Mouse (Mus musculus): ENCODE data around the gene Hoxd11. TPM values are rescaled to one million over a fixed set of nuclear protein-coding genes. Genes with fewer than 3 reads are reported as not detected.
A peak's percentile ranks its signal among the peaks of the same experiment; 100 is the strongest.

Gene Hoxd11
- polyA plus RNA-seq, 1 experiment from 2014 or later = 10.3 TPM

- no peaks in the 10 kb centered on the region for H3K36me3 ChIP-seq
- H3K4me1 ChIP-seq = peaks cover 4% of the 10 kb centered on the region; the same call in 1 of the 2 replicates
- H3K27ac ChIP-seq = no peak overlapping the region
- H3K9me3 ChIP-seq = no peaks in the 10 kb centered on the region
- ATAC-seq (ENCODE audit: insufficient number of reproducible peaks, low FRiP score, low TSS enrichment, low read depth) = no peak
- H3K27me3 ChIP-seq = peaks cover 99% of the 10 kb centered on the region
- 5% methylated on average over 6 of the region's 6 CpGs for WGBS
- no peak overlapping the region for H3K9ac ChIP-seq
- no peak overlapping the region for H3K4me3 ChIP-seq
- H3K4me2 ChIP-seq = no peak overlapping the region
Observed at GRCm38 (mm10) chr2:74721882-74722281, 42.5 kb downstream of the Hoxd11 start.

GRCm38 (mm10) chr2:74722949-74723348 is 43.6 kb downstream of the Hoxd11 start:
- Histone ChIP-seq H3K4me2 (no peak overlapping the region), H3K27ac (no peak overlapping the region), H3K4me1 (peaks cover 13% of the 10 kb centered on the region), H3K27me3 (peaks cover 99% of the 10 kb centered on the region), H3K36me3 (no peaks in the 10 kb centered on the region), H3K9ac (no peak overlapping the region), H3K9me3 (no peaks in the 10 kb centered on the region), H3K4me3 (no peak overlapping the region)
- no peak for ATAC-seq (ENCODE audit: insufficient number of reproducible peaks, low FRiP score, low TSS enrichment, low read depth)
- WGBS = 34% methylated on average over 8 of the region's 8 CpGs

DNA sequence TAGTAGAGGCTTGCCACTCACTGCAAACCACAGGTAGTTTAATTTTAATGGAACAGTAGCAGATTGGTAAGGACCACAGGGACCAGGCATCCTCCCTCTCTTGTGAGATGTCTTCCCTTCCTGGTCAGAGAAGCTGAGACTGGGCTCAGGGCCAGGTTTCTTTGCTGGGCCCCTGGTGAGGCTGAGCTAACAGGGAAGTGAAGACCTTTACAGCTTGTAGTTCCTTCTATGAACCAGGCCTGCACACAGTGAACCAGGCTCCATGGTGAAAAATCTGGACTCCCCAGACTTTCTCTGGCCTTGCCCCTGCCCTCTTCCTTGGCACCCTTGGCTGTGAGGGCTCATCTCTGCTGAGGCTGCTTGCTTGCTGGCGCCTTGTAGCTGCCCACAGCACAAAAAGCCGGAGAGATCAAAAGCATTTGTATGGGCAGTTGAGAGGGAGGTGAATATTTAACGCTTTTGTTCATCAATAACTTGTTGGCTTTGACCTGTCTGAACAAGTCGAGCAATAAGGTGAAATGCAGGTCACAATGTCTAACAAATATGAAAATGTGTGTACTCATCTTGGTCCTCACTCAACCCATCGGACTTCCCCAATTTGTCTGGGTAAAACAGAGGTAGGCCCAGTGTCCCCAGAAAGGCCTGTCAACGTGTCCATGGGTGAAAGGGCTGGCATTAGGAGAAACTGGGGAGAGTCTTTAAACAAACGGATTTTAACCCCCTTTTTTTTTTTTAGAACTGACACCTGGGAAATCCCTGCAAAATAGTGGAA is 45.1 kb downstream of the Hoxd11 start:
- H3K4me1 ChIP-seq = peaks cover 15% of the 10 kb centered on the region
- ATAC-seq (ENCODE audit: insufficient number of reproducible peaks, low FRiP score, low TSS enrichment, low read depth) = no peak
- no peak overlapping the region for H3K4me2 ChIP-seq

DNA sequence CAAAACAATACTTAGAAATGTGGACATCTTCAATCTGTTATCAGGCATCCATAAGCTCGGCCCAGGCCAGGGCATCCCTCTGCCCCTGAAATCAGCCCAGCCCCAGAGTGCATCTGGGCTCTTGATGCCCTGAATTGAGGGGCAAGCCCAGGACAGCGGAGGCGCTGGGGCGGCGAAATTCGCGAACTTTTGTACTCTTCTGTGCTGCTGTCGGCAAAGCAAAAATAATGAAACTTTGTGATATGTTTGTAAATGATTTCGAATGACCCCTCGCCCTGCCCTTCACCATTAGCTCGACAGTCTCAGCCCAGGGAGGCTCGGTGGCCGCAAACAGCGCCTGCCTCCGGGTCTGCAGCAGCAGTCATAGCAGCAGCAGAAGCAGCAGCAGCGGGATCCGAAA is 45.8 kb downstream of the Hoxd11 start:
- no peak for ATAC-seq (ENCODE audit: insufficient number of reproducible peaks, low FRiP score, low TSS enrichment, low read depth)
- Histone ChIP-seq H3K4me2 (no peak overlapping the region), H3K27me3 (peaks cover 95% of the 10 kb centered on the region), H3K9me3 (no peaks in the 10 kb centered on the region), H3K4me3 (no peak overlapping the region), H3K36me3 (no peaks in the 10 kb centered on the region), H3K4me1 (peaks cover 15% of the 10 kb centered on the region), H3K27ac (no peak overlapping the region), H3K9ac (no peak overlapping the region)
- WGBS = 32% methylated on average over 17 of the region's 17 CpGs

More for the DNA sequence above, 45.1 kb downstream of the Hoxd11 start:
- Histone ChIP-seq H3K27me3 (peaks cover 100% of the 10 kb centered on the region), H3K9me3 (no peaks in the 10 kb centered on the region), H3K4me3 (no peak overlapping the region), H3K36me3 (no peaks in the 10 kb centered on the region), H3K27ac (no peak overlapping the region), H3K9ac (no peak overlapping the region)
- WGBS = 47% methylated on average over 7 of the region's 7 CpGs

DNA sequence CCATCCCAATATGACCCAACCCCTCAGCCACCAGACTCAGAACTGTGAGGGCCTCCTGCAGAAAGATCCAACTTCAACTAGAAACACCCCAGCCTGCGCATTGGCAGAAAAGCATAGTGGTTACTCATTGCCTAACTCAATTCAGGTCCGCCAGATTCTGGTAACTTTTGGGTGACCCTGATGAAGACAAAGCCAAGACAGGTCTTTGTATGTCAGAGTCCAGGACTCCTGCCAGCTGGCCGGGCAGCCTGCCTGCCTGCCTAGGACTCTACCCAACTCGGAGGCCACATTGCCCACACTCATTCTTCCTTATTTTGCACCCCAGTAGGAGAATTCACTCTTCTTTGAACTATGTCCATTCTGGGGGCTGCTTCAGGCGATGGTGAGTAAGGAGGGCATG is 47.2 kb downstream of the Hoxd11 start, which contains the start of gene Gm28230:
Gm28230 (plus strand) TSS at position 178 of the 400 bp plus-strand sequence.
- H3K27ac ChIP-seq = no peak within 1 kb of the TSS
- H3K36me3 ChIP-seq = no peaks in the 10 kb centered on the region
- 41% methylated on average over 5 of the region's 5 CpGs for WGBS
- H3K4me2 ChIP-seq = peak within 1 kb of the TSS; percentile 43
- ATAC-seq (ENCODE audit: insufficient number of reproducible peaks, low FRiP score, low TSS enrichment, low read depth) = no peak
- H3K4me3 ChIP-seq = peak within 1 kb of the TSS; percentile 33
- H3K27me3 ChIP-seq = peaks cover 95% of the 10 kb centered on the region
- no peaks in the 10 kb centered on the region for H3K9me3 ChIP-seq
- H3K9ac ChIP-seq = no peak within 1 kb of the TSS
- peaks cover 15% of the 10 kb centered on the region for H3K4me1 ChIP-seq

- 8% methylated on average over 39 of the region's 43 CpGs for WGBS
- peak overlapping the region; percentile 43 for H3K4me2 ChIP-seq
- no peaks in the 10 kb centered on the region for H3K36me3 ChIP-seq
- peaks cover 95% of the 10 kb centered on the region for H3K27me3 ChIP-seq
- no peak overlapping the region for H3K9ac ChIP-seq
- no peaks in the 10 kb centered on the region for H3K9me3 ChIP-seq
- no peak overlapping the region for H3K27ac ChIP-seq
- H3K4me3 ChIP-seq = peak overlapping the region; percentile 33
- peaks cover 15% of the 10 kb centered on the region for H3K4me1 ChIP-seq
- ATAC-seq (ENCODE audit: insufficient number of reproducible peaks, low FRiP score, low TSS enrichment, low read depth) = no peak
Observed at GRCm38 (mm10) chr2:74726973-74727639, 47.7 kb downstream of the Hoxd11 start.

GRCm38 (mm10) chr2:74727640-74728302 is 48.4 kb downstream of the Hoxd11 start:
- Histone ChIP-seq H3K4me1 (peaks cover 21% of the 10 kb centered on the region), H3K27me3 (peaks cover 95% of the 10 kb centered on the region), H3K27ac (no peak overlapping the region), H3K36me3 (no peaks in the 10 kb centered on the region), H3K4me2 (peak overlapping the region; percentile 43), H3K4me3 (peak overlapping the region; percentile 33), H3K9me3 (no peaks in the 10 kb centered on the region), H3K9ac (no peak overlapping the region)
- whole genome bisulfite sequencing = 17% methylated on average over 25 of the region's 25 CpGs
- ATAC-seq (ENCODE audit: insufficient number of reproducible peaks, low FRiP score, low TSS enrichment, low read depth) = no peak

- H3K9ac ChIP-seq = no peak overlapping the region
- H3K27ac ChIP-seq = no peak overlapping the region
- no peak overlapping the region for H3K4me3 ChIP-seq
- no peak overlapping the region for H3K4me2 ChIP-seq
- H3K4me1 ChIP-seq = peaks cover 22% of the 10 kb centered on the region
- WGBS = 43% methylated on average over 13 of the region's 13 CpGs
- H3K9me3 ChIP-seq = no peaks in the 10 kb centered on the region
- no peak; the same call in 1 of the 2 replicates for ATAC-seq (ENCODE audit: insufficient number of reproducible peaks, low FRiP score, low TSS enrichment, low read depth)
- H3K36me3 ChIP-seq = no peaks in the 10 kb centered on the region
- H3K27me3 ChIP-seq = peaks cover 94% of the 10 kb centered on the region
Observed at GRCm38 (mm10) chr2:74728303-74728680, 48.9 kb downstream of the Hoxd11 start.

DNA sequence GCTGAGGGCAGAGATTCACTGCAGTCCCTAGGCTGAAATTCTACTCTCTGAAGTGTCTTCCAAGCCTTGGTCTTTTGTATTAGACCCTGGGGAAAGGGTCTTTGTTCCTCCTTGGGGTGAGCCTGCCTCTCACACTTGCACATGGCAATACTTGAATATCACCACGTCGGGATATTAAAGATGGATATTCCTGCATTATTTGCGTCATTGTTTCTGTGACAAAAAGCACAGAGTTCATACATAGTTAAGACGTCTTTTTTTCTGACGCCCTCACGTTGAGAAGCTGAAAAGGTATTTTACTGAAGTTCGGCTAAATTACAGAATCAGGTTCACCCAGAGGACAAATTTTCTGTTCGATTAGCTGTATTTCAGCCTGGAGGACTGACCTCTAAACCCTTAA is 51.0 kb downstream of the Hoxd11 start:
- H3K4me2 ChIP-seq = no peak overlapping the region
- H3K4me1 ChIP-seq = peaks cover 22% of the 10 kb centered on the region
- H3K9ac ChIP-seq = no peak overlapping the region
- no peak overlapping the region for H3K27ac ChIP-seq
- ATAC-seq (ENCODE audit: insufficient number of reproducible peaks, low FRiP score, low TSS enrichment, low read depth) = no peak
- peaks cover 94% of the 10 kb centered on the region for H3K27me3 ChIP-seq
- H3K9me3 ChIP-seq = no peaks in the 10 kb centered on the region
- 43% methylated on average over 8 of the region's 8 CpGs for WGBS
- H3K4me3 ChIP-seq = no peak overlapping the region
- no peaks in the 10 kb centered on the region for H3K36me3 ChIP-seq

DNA sequence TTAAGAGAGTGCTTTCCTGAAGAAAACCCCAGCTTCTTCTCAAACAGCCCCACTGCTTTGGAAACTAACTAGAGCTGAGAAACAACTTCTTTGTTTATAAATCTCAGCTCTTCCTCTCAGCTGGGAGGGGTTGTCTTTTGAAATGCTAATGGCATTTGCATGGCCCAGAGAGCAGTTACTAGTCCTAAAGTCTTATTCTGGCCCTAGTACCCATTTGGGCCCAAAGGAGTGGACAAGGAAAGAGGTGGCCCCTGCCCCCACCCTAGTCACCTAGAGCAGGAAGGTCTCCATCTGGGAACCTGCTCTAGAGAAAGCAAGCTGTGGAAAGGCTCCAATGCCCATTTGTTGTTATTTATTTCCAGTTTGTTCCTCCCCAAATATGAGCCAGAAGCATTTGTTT is 51.7 kb downstream of the Hoxd11 start:
- Histone ChIP-seq H3K36me3 (no peaks in the 10 kb centered on the region), H3K9me3 (no peaks in the 10 kb centered on the region), H3K4me3 (no peak overlapping the region), H3K4me2 (no peak overlapping the region), H3K4me1 (peaks cover 29% of the 10 kb centered on the region), H3K27me3 (peaks cover 94% of the 10 kb centered on the region), H3K9ac (no peak overlapping the region), H3K27ac (no peak overlapping the region)
- no peak for ATAC-seq (ENCODE audit: insufficient number of reproducible peaks, low FRiP score, low TSS enrichment, low read depth)

- Histone ChIP-seq H3K4me1 (peaks cover 34% of the 10 kb centered on the region), H3K9me3 (no peaks in the 10 kb centered on the region), H3K27me3 (peaks cover 94% of the 10 kb centered on the region), H3K27ac (no peak overlapping the region), H3K9ac (no peak overlapping the region), H3K36me3 (no peaks in the 10 kb centered on the region), H3K4me2 (0 out of 2 replicates have a peak overlapping the region, but pooled peaks have one; percentile 32), H3K4me3 (no peak overlapping the region)
- no peak for ATAC-seq (ENCODE audit: insufficient number of reproducible peaks, low FRiP score, low TSS enrichment, low read depth)
- 28% methylated on average over 9 of the region's 9 CpGs for WGBS
Observed at GRCm38 (mm10) chr2:74731799-74732512, 52.6 kb downstream of the Hoxd11 start.

Data from limb, embryonic 15.5 days (tissue).